Mouse (Mus musculus) liver, embryonic 14.5 days (tissue): ENCODE measurements at regions not wholly inside any gene's neighbourhood (a gene's known extent, or its start where the extent isn't known, plus 50 kb on each side); places are given as distances from the start of the nearest gene placed in this dataset.

Experiments
- CTCF ChIP-seq: IDR thresholded peaks from 2 replicates; pipeline ENCODE4 v1.5.1; 2016; ENCODE audit warnings: antibody characterized with exemption, low read depth, control low read depth
- EP300 ChIP-seq: IDR thresholded peaks from 2 replicates; pipeline ENCODE4 v1.6.1; 2016; ENCODE audit warnings: antibody characterized with exemption, low read depth

DNA sequence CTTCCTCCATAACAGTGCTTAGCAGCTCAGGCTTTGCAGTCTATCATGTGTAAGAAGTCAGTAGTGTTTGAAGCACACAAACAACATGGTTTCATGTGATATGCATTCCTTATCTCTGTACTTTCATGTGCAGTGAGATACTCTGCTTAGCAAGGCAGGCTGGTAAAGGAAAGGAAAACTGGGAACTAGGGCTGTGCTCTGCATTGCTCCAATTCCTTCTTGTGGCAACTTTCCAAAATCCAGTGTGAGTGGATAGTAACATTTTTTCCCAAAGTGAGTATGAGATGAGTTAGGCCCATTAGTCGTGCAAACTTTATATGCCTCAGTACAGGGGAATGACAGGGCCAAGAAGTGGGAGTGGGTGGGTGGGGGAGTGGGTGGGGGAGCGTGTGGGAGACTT lies 133.0 kb downstream of the Gm11232 start:
- TF ChIP-seq CTCF: no peak
- TF ChIP-seq EP300: no peak
